ENCODE assay signal across 24 mouse cellular contexts in genomic region chr10:12722111-12722510, GRCm38 (mm10).
DNase-seq lines count a peak whose midpoint lies in the region; ATAC-seq and TF ChIP-seq lines count a peak whose summit lies in the region.
"Had no signal": no experiment of that assay in that cellular context is flagged by ENCODE, and none has a peak within 500 bp of the region (broad histone marks: within the 10 kb centered on the region; RNA-seq: fewer than 3 reads in every experiment).

No protein-coding gene starts in this region.

- no peaks in the 10 kb centered on the region for H3K9me3 ChIP-seq in heart, embryonic 15.5 days (replicated peaks)
- no peaks in the 10 kb centered on the region for H3K9me3 ChIP-seq in kidney, postnatal 0 days (replicated peaks; ENCODE audit: low read length)
- H3K9me3 ChIP-seq: embryonic facial prominence, embryonic 13.5 days; forebrain, embryonic 12.5 days; G1E; heart, embryonic 12.5 days; hindbrain, embryonic 10.5 days; hindbrain, embryonic 15.5 days had no signal

- in situ Hi-C loops in Patski (cut with MboI; ENCODE audit: low pct_unique_long_range_greater_than_20kb) = no loop called here

- no peak for ATAC-seq in heart, embryonic 15.5 days (replicated peaks; ENCODE audit: insufficient number of reproducible peaks, insufficient read depth, low FRiP score, low read depth)
- ATAC-seq in Patski = peak; percentile 63
- ATAC-seq in kidney, postnatal 0 days (replicated peaks; ENCODE audit: low FRiP score, low read depth) = peak; percentile 83
- ATAC-seq: CD4-positive, CD25-positive, alpha-beta regulatory T cell, adult 4 months; forebrain, embryonic 16.5 days; inflammation-experienced regulatory T-cells, adult 6 months had no signal

- H3K4me2 ChIP-seq in heart, embryonic 15.5 days = no peak overlapping the region
- no peak overlapping the region for H3K4me2 ChIP-seq in kidney, postnatal 0 days (ENCODE audit: low read length)
- H3K4me2 ChIP-seq: embryonic facial prominence, embryonic 13.5 days; forebrain, embryonic 12.5 days; heart, embryonic 12.5 days; hindbrain, embryonic 15.5 days had no signal

- no peak for TF ChIP-seq EP300 in heart, adult 2 months (IDR thresholded peaks at IDR 0.05; ENCODE audit: insufficient read depth, low read depth, low read length)

- H3K27me3 ChIP-seq in heart, adult 2 months (ENCODE audit: control insufficient read depth, insufficient read depth, low read length) = no peaks in the 10 kb centered on the region
- H3K27me3 ChIP-seq in heart, embryonic 15.5 days = no peaks in the 10 kb centered on the region
- no peaks in the 10 kb centered on the region for H3K27me3 ChIP-seq in Patski
- no peaks in the 10 kb centered on the region for H3K27me3 ChIP-seq in kidney, postnatal 0 days (ENCODE audit: insufficient read depth, low read length)
- no peaks in the 10 kb centered on the region for H3K27me3 ChIP-seq in thymus, adult 2 months (ENCODE audit: control insufficient read depth, insufficient read depth, low read length)
- H3K27me3 ChIP-seq: embryonic facial prominence, embryonic 13.5 days; forebrain, embryonic 12.5 days; heart, embryonic 12.5 days; hindbrain, embryonic 15.5 days had no signal

- intact Hi-C loops in heart, adult 2 months (cut with DNase I) = no loop called here
- intact Hi-C loops in left cerebral cortex, postnatal 36 days (cut with DNase I) = no loop called here

- no peak overlapping the region for H3K27ac ChIP-seq in heart, adult 2 months
- H3K27ac ChIP-seq in heart, embryonic 15.5 days = 0 out of 2 replicates have a peak overlapping the region, but pooled peaks have one; percentile 46
- H3K27ac ChIP-seq in kidney, postnatal 0 days = peak overlapping the region; percentile 77
- no peak overlapping the region for H3K27ac ChIP-seq in thymus, adult 2 months (ENCODE audit: control insufficient read depth, insufficient read depth, low read length)
- H3K27ac ChIP-seq: embryonic facial prominence, embryonic 13.5 days; forebrain, embryonic 12.5 days; hindbrain, embryonic 10.5 days; hindbrain, embryonic 15.5 days had no signal

- peaks cover 2% of the 10 kb centered on the region for H3K36me3 ChIP-seq in heart, adult 2 months (ENCODE audit: control insufficient read depth, insufficient read depth, low read length)
- H3K36me3 ChIP-seq in heart, embryonic 15.5 days = peaks cover 38% of the 10 kb centered on the region
- peaks cover 23% of the 10 kb centered on the region for H3K36me3 ChIP-seq in kidney, postnatal 0 days (ENCODE audit: insufficient read depth, low read length)
- peaks cover 46% of the 10 kb centered on the region for H3K36me3 ChIP-seq in thymus, adult 2 months (ENCODE audit: control insufficient read depth, insufficient read depth, low read length)
- H3K36me3 ChIP-seq: forebrain, embryonic 12.5 days; hindbrain, embryonic 15.5 days had no signal

- no peak overlapping the region for H3K9ac ChIP-seq in heart, adult 2 months (ENCODE audit: low read depth, low read length)
- H3K9ac ChIP-seq in heart, embryonic 15.5 days = no peak overlapping the region
- H3K9ac ChIP-seq in kidney, postnatal 0 days (ENCODE audit: low read depth, low read length) = no peak overlapping the region
- H3K9ac ChIP-seq: embryonic facial prominence, embryonic 13.5 days; forebrain, embryonic 12.5 days; heart, embryonic 12.5 days; hindbrain, embryonic 15.5 days had no signal

- CTCF ChIA-PET in Patski (lab: Charles Lee) = interaction anchor here (1.1 to 1.6 kb wide), 5 partner anchors 10 to 210 kb away, joined by 4 to 5 read pairs (median 4); no protein-coding TSS in a partner anchor

- no peaks in the 10 kb centered on the region for H3K79me2 ChIP-seq in heart, adult 2 months (replicated peaks; ENCODE audit: control insufficient read depth, insufficient read depth, low read length)

- no peaks in the 10 kb centered on the region; the same call in 1 of the 2 replicates for H3K4me1 ChIP-seq in heart, adult 2 months (ENCODE audit: control insufficient read depth, insufficient read depth, low read length)
- H3K4me1 ChIP-seq in heart, embryonic 15.5 days (replicated peaks) = peaks cover 19% of the 10 kb centered on the region
- 0 out of 2 replicates have a peak, but pooled peaks cover 2% of the 10 kb centered on the region for H3K4me1 ChIP-seq in kidney, postnatal 0 days (replicated peaks; ENCODE audit: insufficient read depth, low read length)
- H3K4me1 ChIP-seq in thymus, adult 2 months (replicated peaks; ENCODE audit: control insufficient read depth, insufficient read depth, low read length) = peaks cover 5% of the 10 kb centered on the region

- WGBS in heart, adult 2 months = 100% methylated on average over 2 of the region's 2 CpGs
- WGBS in heart, embryonic 15.5 days = 74% methylated on average over 2 of the region's 2 CpGs
- 89% methylated on average over 2 of the region's 2 CpGs for WGBS in kidney, postnatal 0 days
- WGBS in thymus, adult 2 months = 100% methylated on average over 2 of the region's 2 CpGs

- no peak for TF ChIP-seq POLR2A in heart, adult 2 months (IDR thresholded peaks at IDR 0.05; ENCODE audit: insufficient read depth, low read depth, low read length)
- TF ChIP-seq POLR2A in thymus, adult 2 months (IDR thresholded peaks at IDR 0.05; ENCODE audit: control insufficient read depth, extremely low read depth, insufficient read depth, low read length, poor library complexity) = no peak

- no peak overlapping the region for H3K4me3 ChIP-seq in heart, adult 2 months
- no peak overlapping the region for H3K4me3 ChIP-seq in heart, embryonic 15.5 days
- no peak overlapping the region for H3K4me3 ChIP-seq in kidney, postnatal 0 days (replicated peaks; ENCODE audit: low read depth, low read length)
- no peak overlapping the region for H3K4me3 ChIP-seq in thymus, adult 2 months (ENCODE audit: control insufficient read depth, insufficient read depth, low read length)
- H3K4me3 ChIP-seq: embryonic facial prominence, embryonic 13.5 days; forebrain, embryonic 12.5 days; heart, embryonic 12.5 days; hindbrain, embryonic 10.5 days; hindbrain, embryonic 15.5 days had no signal

- no peak for TF ChIP-seq CTCF in heart, adult 2 months (IDR thresholded peaks at IDR 0.05)
- no peak for TF ChIP-seq CTCF in Patski (IDR thresholded peaks at IDR 0.05)
- TF ChIP-seq CTCF in kidney, postnatal 0 days (IDR thresholded peaks at IDR 0.05; ENCODE audit: low read depth) = no peak
- no peak for TF ChIP-seq CTCF in thymus, adult 2 months (IDR thresholded peaks at IDR 0.05; ENCODE audit: borderline replicate concordance, control insufficient read depth, extremely low read depth, insufficient read depth, low read length, poor library complexity)

- POLR2A ChIA-PET in Patski (lab: Charles Lee) = no interaction called here

- DNase-seq in heart, adult 11 months = peak; percentile 27
- no peak for DNase-seq in heart, adult 2 months
- no peak for DNase-seq in heart, adult 9 months (ENCODE audit: low spot score in 2 of 2)
- DNase-seq in Patski (ENCODE audit: low read depth, low spot score) = no peak
- peak; percentile 34 for DNase-seq in kidney, postnatal 0 days (ENCODE audit: low spot score)
- DNase-seq in thymus, adult 2 months = no peak
- DNase-seq in left cerebral cortex, postnatal 36 days (ENCODE audit: low spot score in 2 of 2) = no peak
- DNase-seq: adrenal gland, postnatal 10 days; B cell, adult 2 months; cerebellum, adult 11-12 months; cerebellum, adult 9-10 months; cerebellum, postnatal 25 days; gastrocnemius, postnatal 10 days; heart, postnatal 14 days had no signal

Comparison
In these comparisons a context has a peak if more than half of its experiments do, and no peak if none do; other contexts are left out.
1. DNase-seq: peak in heart, adult 11 months (single experiment) and kidney, postnatal 0 days (single experiment); none in heart, adult 2 months (0 of 2), heart, adult 9 months (0 of 2), Patski (single experiment), thymus, adult 2 months (single experiment) and left cerebral cortex, postnatal 36 days (0 of 2).
2. H3K27ac ChIP-seq: peak in heart, embryonic 15.5 days (single experiment) and kidney, postnatal 0 days (single experiment); none in heart, adult 2 months (single experiment) and thymus, adult 2 months (single experiment).